Mouse (Mus musculus): ENCODE data around the gene Arpc2.
"Not testable (repeated sequence)": the region's sequence is repeated elsewhere in the genome, so short reads cannot be mapped to it uniquely, and the experiment has no call there.

Gene Arpc2

DNA sequence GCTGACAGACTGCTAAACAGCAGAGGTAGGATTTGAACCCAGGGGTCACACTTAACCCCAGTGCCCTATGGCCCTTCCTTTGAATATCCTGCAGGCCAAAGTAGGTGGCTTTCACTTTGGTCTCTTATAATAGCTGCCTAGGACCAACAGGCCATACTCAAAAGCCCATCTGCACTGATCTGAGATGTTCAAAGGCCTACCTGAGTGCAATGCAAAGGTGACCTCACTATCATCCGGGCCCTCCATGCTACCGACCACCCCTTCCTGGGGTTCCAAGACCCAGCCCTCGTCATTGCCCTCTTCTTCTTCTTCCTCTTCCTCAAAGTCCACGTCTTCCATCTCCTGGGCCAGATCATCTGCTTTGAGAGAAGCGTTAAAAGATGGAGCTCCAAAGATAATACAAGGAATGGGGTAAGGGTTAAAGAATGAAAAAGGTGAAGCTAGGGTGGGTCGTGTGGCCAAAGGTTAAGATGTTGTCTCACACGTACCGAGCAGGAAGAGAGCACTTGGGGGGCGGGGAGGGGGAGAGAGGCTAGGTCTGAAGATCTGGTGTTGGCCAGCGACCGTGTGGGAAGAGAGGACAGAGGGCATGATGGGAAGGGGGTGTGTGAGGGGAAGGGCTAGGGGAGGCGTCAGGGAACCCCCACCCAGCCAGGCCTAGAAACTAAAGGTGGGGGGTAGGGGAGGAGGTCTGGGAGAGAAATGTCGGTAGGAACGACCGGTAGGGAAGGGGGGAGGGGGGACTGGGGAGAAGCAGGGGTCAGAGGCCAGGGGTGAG, 48.0 kb downstream of the Arpc2 start:
- no peak for DNase-seq (ENCODE audit: low spot score)

DNA sequence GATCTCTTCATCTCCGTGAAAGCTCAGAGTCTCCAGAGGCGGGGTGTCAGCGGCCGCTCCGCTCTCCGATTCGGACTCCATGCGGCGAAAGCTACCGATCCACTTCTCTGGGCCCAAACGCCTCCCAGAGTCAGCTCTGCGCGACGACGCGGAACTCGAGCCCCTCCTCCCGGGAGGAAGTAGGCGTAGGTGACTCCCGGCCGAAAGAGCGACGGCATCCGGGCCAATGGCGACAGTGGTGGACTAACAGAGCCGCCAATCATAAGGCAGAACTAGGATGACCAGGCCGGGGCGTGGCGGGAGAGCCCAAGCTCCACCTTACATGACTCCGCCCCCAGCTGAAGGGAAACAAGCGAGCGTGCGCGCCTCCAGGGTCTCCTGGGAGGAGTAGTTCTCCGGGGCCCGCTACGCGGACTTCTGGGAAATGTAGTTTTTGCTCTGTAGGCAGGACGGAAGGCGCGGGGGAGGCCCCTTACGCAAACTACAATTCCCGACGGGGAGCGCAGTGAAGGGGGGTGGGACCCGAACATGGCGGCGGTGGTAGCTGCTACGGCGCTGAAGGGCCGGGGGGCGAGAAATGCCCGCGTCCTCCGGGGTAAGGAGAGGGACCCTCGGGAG, 48.8 kb downstream of the Arpc2 start, which contains the start of the genes Aamp and Pnkd:
TSS of gene Aamp (minus strand) at position 196 of the 618 bp plus-strand sequence.
TSS of gene Pnkd (plus strand) at position 388 of the 618 bp plus-strand sequence.
- DNase-seq (ENCODE audit: low spot score): peak; percentile 100

DNA sequence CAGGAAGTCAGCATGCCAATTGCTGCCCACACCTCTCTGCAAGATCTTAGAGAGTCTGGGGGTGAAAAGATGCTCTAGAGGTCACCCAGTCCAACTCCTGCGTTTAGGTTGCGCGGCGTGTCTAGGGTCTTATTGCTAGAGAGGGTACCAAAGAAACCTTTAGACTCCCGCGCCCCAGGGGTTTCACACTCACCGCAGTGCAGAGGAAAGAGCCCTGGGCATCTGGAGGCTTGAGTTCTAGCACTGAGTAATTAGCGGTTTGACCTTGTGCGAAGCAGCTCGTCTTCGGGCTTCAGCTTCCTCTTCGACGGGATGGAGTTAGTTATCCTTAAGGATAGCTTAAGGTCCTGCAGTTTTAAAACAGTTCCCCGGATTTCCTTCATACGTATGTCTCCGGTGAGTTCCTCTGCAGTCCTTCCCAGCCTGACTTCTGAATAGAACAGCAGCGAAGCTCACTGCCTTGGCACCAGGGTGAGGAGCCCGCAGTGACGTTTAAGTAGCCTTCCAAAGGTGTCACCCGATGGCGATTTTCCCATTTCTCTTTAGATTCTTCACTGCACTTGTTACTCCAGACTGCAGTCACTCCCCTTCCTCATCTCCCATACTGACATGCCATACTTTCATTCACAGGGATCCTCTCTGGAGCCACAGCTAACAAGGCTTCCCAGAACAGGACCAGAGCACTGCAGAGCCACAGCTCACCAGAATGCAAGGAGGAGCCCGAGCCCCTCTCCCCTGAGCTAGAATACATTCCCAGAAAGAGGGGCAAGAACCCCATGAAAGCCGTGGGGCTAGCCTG, 49.5 kb downstream of the Arpc2 start:
- no peak for DNase-seq (ENCODE audit: low spot score)

DNA sequence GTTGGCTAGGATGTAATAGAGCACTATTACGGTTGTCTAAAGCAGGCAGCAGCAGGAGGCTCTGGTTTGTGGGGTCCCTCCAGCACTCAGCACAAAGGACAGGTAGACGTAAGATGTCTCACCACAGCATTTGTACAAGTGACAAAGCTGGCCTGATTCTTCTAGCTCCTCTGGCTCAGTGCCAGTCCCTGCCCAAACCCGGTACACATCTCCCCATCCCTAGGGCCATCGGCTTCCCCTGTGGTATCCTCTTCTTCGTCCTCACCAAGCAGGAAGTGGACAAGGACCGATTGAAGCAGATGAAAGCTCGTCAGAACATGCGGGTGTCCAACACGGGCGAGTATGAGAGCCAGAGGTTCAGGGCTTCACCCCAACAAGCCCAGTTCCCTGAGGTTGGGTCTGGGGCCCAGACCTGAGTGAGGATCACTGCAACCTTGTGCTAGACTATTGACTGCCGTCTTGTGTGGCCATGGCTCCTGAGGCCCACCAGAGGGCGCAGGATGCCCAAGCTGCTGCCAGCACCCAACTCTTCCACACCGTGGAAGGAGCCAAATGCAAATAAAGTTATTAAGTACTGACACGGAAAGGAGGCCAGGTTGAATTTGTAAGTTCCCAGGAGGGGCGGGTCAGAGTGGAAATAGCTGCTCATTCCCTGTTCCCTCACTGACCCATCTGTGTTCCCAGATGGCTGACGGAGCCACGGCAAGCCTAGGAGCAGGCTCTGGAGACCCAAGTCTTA, 51.2 kb downstream of the Arpc2 start:
- DNase-seq (ENCODE audit: low spot score): not testable (repeated sequence)

DNA sequence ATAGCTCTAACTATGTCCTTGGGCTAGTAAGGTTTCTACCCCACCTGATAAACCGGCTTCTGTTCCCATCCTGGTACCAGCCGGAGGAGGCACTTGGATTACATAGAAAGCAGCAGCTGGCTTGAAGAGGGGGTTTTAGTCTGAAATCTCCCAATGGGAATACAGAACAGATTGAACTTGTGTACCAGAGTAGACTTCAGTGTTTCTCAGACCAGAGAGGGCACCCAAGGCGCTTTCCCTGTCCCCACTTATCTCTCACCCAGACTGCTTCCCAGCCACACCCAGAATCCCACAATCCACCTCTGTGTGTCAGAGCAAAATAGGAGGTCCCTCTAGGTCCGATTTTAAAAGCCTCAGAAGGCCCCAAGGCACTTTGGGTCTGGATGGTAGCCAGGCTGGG, 52.4 kb downstream of the Arpc2 start:
- DNase-seq (ENCODE audit: low spot score): no peak

DNA sequence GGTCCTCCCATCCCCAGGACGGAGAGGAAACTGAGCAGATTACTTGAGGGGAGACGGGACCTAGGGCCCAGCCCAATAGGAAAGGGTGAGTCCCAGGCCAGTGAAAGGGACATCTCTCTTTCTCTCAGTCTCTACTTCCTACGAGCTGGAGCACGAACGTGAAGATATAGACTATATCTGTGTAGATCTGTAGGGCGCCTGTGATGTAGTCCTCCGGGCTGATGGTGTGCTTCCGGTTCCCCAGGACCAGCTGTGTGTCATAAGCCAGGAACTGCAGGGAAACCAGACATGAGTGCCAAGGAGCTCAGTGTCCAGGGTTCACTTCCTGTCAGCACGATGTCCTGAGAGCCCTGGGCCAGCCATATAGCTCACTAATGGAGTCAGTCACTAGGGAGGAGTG, 53.4 kb downstream of the Arpc2 start:
- no peak for DNase-seq (ENCODE audit: low spot score)

DNA sequence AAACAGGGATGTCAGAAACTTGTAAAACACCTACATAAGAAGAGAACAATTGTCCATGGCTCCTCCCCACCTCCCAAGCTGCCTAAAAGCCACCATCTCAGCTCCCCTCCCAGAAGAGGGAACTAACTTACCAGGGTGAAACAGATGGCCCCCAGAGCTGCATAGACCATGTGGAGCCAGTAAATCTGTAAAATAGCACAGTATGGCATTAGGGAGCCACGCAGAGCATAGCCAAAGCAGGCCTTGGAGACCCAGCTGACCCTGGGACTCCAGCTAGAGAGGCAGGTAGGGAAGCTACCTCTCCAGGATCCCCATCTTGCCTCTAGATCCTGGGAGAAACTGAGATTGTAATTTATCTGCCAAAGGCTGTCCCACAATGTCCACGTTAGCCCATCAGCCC, 53.9 kb downstream of the Arpc2 start:
- no peak for DNase-seq (ENCODE audit: low spot score)

DNA sequence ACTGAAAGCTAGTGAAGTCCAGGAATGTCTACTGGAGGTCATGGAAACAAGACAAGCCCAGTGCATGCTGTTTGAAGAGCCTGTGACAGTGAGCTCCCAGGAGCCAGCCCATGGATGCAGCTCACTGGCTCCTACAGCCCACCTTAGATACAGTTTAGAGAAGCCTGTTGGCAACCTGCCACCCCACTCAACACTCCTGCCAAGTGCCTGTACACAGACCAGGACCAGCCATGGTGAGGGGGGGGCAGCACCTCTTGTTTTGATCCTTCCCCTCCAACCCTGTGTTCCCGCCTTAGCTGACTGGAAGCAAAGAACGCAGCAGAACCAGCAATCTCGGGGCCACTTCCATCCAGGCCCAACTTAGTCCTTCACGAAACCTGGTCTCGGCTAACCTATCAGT, 54.3 kb downstream of the Arpc2 start:
- DNase-seq (ENCODE audit: low spot score): no peak

DNA sequence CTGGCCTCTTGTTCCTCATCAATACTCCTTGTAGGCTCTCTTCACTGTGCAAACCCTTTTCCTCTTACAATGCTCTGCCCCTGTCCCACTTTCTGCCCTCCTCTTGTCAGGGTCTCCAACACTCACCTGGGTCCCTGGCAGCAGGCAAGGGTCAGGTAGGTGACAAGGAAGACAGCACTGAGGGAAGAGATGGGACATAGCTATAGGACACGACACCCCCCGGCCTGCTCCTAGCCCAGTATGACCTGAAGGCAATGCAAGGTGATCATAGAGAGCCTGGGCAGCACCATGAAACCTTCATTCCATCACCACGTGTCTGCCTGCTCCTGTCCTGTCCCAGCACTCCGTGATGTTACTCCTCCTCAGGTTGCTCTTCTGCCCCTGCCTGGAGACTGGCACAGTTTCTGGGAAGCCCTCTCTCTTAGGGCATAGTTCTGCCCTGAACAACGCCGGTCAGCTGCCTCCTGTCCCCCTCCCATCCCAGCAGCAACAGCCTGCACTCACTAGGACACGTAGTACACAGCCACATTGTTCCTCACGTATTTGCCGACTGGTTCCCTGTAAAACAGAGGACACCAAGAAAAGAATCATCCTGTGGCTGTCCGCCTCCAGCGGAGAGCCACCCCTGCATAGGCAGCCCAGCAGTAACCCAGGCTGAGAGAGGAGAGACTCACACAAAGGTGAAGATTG, 56.6 kb downstream of the Arpc2 start:
- DNase-seq (ENCODE audit: low spot score): no peak

DNA sequence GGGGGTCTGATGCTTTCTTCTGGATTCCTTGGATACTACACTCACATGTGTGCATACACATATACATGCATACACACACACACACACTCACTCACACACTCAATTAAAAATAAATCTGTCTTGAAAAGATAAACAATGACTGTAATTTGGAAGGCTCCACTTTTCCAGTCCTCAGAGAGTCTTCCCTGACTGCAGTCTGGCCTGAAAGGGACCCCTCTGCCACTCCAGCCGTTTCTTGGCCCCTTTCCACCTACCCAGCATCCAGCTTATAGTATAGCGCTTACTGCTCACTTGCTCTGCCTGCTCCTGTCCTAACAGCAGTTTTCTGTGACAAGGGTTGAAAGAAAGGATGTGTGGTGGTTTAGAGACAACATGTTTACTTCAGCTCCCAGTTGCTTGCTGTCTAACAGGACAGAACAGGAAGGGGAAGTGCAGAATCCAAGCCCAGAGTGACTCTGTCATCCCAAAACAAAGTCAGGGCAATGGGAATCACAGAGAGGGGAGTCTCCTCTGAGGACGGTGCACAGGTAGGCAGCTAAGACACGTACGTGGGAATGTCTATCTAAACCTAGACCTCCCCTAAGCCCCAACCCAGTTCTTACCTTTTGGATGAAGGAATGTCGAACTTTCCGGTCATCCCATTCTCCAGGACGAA, 57.5 kb downstream of the Arpc2 start:
- DNase-seq (ENCODE audit: low spot score): no peak

DNA sequence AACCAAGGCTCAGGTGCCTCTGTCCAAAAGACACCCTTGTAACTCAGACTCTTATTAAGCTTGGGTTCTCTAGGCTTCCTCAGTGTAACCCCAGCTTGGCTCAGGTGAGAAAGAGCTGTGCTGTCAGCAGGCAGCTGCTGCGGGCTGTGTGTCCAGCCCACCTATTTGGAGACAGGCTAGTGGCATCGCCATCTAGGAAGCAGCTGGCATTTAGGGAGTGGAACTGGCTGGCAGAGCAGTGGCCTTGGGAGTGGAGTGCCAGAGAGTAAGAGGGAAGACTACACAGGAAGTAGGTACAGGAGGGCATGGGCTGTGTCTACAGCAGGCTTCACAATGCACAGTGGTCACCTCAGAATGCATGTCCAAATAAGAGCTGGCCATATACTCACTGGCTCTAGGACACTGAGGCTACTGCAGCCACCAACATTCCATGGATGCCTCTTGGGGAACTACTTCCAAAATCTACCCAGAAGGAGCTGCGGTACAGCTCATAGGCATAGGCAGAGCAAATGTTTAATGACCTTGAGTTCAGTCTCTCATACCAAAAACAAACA, 58.3 kb downstream of the Arpc2 start:
- DNase-seq (ENCODE audit: low spot score): no peak

DNA sequence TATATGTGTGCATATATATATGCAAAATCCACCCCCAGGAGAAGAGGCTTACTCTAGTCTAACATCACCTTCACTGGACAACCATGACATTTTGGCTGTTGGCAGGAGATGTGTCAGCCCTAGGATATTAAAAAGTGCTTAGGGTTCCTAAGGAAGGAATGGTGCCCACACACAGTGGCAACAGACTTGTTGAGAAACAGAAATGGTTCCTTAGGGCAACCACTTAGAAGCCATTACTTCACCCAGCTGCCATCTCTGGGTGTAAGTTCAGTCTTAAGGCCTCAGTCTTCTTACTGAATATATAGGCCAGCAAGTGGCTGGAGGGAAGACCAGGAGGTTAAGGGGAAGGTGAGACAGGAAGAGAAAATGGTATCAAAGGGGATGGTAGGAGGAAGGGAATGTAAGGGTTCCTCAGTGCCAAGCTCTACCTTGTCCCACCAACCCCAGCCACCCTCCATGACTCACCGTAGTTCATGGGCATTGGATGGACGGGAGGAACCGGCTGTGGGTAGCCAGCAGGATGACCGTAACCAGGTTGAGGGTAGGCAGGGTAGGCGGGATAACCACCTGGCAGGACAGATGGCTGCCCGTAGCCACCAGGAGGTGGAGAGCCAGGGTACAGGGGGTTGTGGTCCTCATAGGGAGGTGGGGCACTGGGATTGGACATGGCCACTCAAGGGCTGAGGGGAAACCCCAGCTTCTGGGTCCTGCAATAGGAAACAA, 59.0 kb downstream of the Arpc2 start:
- no peak for DNase-seq (ENCODE audit: low spot score)

DNA sequence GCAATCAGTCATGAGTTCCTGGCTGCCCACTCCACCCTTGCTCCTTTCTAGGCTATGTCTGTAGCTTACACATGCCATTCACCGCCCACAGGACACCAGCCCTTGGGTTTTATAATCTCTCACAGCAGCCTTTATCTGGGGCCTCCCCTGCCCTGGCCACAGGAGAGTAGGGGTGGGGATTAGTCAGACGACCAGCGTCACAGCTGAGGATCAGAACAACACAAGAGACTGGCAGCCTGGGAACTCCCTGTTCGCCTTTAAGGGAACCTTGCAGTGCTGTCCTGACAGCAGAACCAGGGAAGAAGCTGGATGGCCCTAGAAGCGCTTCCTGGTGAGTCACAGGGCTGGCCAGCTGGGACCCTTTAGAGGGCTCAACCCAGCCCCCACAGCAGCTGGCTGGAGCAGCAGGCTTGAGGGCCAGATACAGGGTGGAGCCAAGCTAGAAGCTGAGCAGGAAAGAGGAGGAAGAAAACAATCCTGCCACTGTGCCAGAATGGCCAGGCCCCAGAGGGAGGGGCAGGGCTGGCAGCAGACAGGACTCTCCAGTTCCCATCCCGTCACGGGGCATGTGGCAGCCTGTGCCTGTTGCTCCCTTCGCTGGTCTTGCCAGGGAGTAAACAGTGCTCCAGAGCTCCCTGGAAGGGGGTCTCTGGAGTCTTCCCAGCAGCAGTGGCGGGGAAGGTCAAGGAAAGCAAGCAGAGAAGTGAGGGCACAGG, 59.7 kb downstream of the Arpc2 start:
- DNase-seq (ENCODE audit: low spot score): peak; percentile 84

DNA sequence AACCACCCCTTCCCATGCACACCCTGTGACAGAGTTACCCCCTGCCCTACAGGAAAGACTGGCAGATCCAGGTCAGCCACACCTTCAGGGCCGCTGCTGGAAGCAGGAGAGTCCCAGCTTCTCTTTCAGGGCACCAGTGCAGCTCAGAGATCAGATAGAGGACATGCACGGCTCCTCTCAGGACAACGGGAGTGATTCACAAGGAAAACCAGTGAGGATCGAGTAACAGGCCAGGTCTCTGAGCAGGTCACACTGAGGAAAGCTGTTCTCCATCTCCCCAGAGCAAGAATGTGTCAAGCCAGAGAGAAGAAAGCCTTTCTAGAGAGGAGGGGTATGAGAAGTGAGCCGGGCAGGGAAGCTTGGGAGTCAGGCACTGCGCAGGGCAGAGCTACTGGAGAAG, 60.6 kb downstream of the Arpc2 start:
- no peak for DNase-seq (ENCODE audit: low spot score)

DNA sequence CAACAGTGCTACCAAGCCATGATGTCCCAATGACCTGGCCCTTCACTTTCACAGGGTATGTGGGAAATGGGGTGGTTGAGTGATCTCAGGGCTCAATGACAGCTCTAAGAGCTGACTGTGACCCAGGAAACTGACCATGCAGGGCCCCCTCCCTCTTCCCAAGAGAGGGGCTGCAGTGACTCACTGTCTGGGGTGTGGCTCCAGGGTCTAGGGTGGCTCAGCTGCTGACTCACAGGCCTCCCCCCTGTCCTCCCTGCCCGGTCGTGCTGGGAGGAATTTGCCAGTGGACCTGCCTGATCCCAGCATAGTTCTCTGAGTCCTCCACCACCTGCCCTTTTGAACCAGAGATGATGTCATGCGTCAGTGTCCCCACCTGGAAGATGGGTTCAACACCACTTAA, 61.4 kb downstream of the Arpc2 start:
- DNase-seq (ENCODE audit: low spot score): no peak

DNA sequence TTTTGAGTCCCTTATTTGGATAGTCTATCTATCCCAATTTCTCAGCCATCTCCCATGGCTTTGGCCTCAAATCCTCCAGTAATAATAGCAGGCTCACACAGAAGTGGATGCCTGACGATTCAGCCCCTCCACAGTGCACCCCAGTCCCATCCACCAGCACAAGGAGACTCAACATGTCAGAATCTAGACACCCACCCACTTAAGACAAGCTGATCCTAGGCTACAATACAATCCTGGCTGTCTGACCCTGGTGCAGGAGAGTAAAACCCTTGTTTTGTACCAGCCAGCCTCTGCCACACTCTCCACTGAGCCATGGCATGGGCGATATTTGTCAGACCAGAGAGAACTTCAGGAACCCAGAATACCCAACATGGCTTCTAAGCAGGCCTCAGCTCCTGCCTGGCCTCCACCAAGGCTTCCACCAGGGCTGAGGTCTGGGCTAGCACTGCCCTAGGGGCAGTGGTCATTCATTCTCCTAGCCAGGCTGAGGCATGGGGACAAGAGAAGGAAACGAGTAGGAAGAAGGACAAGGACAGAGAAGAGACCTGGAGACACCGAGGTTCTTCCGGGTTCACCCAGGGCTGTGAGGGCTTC, 62.4 kb downstream of the Arpc2 start:
- DNase-seq (ENCODE audit: low spot score): no peak

DNA sequence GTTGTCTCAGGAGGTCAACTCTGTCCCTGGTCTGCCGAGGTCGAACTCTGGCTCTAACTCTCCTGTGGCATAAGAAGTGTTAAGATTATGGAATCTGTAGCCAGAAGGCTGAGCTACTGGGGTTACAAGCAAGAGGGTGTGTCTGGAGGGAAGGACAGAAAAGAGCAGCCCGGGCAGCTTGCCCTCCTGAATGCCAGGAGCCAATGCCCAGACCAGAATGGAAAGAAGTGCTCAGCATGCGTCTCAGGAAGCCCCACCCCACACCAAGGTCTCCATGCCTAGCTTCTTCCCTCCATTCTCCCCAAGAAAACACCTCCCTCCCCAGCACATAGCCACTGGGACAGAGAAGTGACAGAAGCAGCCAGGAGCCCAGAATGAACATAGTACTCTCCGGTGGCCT, 63.1 kb downstream of the Arpc2 start:
- no peak for DNase-seq (ENCODE audit: low spot score)

DNA sequence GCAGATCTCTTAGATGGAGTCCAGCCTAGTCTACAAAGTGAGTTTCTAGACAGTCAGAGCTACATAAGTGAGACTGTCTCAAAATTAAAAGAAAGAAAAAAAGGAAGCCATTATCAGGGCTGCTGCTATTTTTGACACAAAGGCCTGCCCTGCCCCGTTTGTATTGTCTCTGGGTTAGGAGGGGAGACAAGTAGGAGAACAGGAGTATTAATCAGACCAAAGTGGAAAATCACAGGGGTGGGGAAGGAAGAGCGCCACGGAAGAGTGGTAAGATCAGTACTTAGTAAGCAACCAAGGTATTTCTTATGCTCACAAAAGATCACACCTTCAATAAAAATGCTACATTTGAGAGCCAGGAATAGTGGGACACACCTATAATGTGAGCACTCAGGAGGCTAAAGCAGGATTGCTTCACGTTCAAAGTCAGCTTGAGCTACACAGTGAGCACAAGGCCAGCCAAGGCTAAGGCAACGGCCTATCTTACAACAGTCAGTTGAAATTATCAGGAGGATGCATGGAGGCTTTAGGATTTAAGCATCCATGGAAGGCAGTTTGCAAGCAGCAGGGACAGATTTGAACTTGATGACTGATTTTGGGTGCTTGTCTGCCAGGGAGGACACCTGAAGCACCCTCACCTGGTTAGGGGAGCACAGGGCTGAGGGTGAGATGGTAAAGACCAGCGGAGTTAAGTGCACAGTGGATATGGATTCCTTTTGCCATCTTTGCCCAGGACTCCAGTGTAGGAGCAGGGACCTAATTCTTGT, 64.6 kb downstream of the Arpc2 start:
- no peak for DNase-seq (ENCODE audit: low spot score)

All from left cerebral cortex, adult 11 months (tissue).